Mouse (Mus musculus) liver, adult 2 months (tissue): ENCODE measurements around the gene Aldh9a1.
A peak's percentile ranks its signal among the peaks of the same experiment; 100 is the strongest.

Experiments used
- CTCF ChIP-seq: fragments of 200-500 bp; IDR thresholded peaks from 2 replicates; pipeline ENCODE4 v1.5.1; 2011; ENCODE audit warnings: low read depth, low read length, control low read depth
- POLR2A ChIP-seq: fragments of 200-500 bp; IDR thresholded peaks from 2 replicates; pipeline ENCODE4 v1.6.1; 2011; ENCODE audit warnings: low read length, control low read depth; ENCODE audit not compliant: insufficient read depth; ENCODE audit errors: extremely low read depth

- TF ChIP-seq POLR2A (peak; percentile 50; the same call in 1 of the 2 replicates), CTCF (peak; percentile 82)
Observed at GRCm38 (mm10) chr1:167393683-167394492, 44.1 kb downstream of the Aldh9a1 start, which contains the start of gene Mgst3.
